Mouse (Mus musculus) cerebral cortex, adult 2 months (tissue): ENCODE results near the gene Vamp3.

ENCODE experiments used
- WGBS: fragments of 180-500 bp; shearing (Covaris S2); methylation state at CpG from one replicate; pipeline ENCODE4 v1.1.7; 2018; 5-methylcytosine and 5-hydroxymethylcytosine counted together

The Vamp3 gene

DNA sequence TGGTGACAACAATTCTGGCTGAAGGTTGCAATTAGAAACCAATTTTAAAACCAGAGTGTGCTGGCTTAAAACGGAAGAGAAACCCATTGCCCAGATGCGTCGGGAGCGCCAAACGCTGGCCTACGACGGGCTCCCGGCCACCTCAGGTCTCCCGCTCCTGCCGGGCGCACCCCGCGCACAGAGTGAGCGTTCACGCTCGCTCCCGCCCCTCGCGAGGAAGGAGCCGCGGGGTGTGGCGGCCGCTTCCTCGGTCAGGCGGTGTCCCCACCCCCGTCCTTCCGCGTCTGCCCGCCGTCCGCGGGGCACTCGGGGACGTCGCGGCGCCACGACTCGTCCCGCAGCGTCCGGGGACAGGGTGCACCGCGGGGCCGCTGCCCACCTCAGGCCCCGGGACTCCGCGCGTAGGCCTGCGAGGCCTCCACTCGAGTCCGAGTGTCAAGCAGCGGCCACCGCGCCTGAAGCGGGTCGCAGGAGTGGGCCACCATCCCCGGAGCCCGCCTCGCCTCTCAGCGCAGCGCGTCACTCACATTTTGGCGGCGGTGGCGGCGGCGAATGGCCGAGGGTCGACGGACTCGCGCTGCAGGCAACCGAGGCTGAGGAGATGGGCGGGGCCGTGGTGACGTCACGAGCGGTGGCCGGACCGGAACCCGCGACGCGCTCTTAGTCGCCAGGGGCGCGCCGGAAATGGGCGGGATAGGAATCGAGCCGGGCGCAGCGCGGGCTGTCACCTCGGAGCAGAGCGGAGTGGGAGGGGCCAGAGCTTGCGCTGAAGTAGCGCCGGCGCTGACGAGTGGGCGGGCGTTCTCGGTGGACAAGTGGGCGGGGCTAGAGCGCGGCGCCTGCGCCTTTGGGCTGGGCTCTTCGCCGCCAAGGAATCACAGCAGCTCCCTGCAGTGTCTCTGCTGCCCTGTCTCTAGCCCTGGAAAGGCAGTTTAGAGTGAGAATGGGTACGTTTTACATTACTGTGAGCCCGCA, at the start of gene Vamp3:
Vamp3 (minus strand) TSS at position 617 of the 975 bp plus-strand sequence.
- WGBS, result under 1% methylated on average over 114 of the region's 114 CpGs

DNA sequence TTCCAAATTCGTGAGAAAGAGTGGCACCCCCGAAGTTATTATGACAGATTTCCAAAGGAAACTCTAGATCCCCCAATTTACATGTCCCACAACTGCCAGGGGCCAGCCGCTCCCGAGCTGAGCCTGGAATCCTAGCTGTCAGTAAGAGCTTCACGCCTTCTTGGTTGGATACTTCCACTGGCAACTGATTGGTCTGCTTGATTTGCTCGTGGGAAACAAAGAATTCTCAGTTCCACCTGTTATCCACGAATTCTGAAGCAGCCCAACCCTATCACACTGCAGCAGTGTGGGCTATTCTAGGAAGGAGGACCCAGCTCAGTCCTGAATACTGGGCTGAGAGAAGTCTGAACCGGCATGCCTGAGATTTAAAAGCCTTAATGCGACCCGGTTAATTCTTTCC, 48.7 kb upstream of the Vamp3 start:
- WGBS, result 16% methylated on average over 10 of the region's 10 CpGs

DNA sequence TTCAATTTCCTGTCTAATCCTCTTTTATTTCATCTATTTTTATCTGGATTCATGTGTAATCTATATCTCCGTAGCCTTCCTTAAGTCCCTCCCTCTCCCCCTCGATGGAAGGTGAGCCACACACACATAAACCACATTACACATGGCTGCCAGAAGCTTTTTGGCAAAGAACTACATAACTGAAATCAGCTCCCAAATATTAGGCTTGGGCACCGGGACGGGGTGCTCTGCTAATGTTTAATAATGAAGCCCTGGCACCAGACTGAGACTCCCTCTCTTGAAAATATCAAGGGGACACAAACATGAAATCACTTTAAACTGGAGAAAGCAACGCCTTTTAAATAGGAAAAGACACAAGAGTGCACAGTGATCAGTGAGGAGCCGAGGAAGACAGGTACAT, 48.1 kb upstream of the Vamp3 start:
- 36% methylated on average over 6 of the region's 6 CpGs for WGBS

DNA sequence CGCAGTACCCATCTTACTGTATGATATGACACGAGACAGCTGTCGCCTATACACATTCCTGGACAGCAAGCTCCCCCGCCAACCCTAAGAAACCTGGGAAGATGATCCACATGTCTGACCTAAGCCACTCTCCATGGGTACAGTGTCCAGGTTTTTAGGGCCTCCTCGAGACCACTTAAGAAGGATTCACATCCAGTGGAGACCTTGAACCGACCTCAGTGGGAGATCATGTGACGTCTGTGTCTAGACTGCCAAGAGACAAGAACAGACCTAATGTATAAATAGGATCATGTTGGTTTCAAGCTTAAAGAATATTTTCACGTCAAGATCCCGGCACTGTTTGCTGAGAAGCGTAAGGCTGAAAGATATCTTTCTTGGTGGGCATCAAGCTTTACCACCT, 46.4 kb upstream of the Vamp3 start:
- WGBS, result 48% methylated on average over 10 of the region's 10 CpGs

DNA sequence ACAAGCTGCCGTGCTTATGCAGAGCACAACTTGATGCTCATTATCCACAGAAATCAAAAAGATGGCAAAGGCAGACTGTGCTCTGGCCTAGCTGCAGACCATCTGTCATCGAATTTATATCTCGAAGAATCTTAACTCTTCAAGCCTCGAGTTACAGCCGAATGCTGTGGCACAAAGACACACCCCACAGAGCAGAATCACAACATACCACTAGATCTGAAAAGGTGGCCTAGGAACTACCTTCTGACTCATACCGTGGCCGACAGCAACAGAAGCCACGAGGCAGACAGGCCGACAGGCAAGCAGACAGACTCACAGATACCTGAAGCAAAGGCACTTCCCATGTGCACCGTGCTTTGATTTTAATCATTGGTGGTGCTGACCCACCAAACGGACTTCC, 45.9 kb upstream of the Vamp3 start:
- WGBS, result 41% methylated on average over 11 of the region's 11 CpGs

- 44% methylated on average over 11 of the region's 11 CpGs for WGBS
These were observed 39.3 kb upstream of the Vamp3 start for GRCm38 (mm10) chr4:151097104-151097438.

DNA sequence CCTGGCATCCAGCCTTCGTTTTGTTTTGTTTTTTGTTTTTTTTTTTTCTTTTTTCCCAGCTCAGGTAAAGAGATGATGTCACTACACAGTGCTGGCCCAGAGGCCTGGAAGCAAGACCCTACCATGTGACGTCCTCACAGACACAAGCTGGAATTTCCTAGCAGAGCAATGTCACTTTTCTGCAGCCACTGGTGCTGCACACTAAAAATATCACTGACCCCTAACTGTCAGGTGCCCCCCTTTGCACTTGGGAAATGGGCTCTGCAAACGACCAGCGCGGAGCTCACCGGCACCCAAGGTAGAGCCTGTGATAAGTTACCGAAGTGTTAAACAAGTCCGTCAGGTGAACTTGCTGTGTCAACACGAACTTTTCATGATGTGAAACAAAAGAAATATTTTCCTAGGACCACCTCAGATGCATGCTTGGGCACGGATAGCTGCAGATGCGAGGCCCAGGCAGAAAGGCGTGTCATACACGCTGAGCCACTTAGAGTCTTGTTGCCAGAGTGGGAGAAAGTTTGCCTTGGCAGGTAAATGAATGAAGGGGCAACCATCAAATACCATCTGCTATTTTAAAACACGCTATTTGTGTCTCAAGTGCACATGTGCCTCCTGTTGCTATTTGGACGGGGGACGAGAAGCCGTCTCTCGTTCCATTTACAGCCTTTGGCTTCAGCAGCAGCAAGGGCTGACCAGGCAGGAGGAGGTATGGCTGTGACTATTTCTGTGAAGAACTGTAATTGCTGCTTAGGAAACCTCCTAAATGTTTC, 38.8 kb upstream of the Vamp3 start:
- 65% methylated on average over 18 of the region's 18 CpGs for WGBS

DNA sequence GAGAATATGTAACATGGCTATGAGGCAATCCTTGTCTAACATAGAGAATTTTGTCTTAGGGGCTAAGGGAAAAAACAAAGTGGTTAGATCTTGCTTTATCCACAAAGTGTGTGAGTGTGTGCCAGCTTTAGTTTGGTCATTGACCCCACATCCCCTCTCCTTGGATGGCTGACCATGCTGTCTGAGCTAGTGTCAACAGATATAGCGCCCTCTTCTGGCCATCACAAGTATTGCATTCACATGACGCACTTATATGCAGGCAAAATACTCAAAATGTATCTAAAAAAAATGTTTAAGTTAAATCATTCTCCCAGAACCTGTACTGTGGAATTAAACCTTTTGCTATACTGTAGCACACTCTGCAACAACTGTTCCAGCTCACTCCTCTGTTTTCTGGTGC, 37.4 kb upstream of the Vamp3 start:
- WGBS, result 29% methylated on average over 2 of the region's 2 CpGs

DNA sequence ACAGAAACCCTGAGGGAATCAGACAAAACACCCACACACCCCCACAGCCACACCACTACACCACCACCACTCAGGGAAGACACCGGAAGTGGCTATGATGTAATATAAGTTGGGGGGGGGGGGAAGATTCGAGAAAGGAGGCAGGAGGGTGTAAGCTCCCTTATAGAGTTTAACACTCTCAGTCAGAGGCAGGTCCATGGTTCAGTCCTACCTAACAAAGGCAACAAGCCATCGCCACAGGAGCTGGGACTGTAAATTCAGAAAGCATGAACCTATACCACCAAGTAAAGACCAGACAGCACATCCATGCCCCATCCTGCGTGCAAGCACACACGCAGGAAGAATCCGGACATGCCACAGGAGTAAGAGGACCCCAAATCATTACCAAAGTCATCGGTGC, 31.5 kb upstream of the Vamp3 start, which contains the start of gene Gm13090:
Gm13090 (plus strand) TSS at position 301 of the 400 bp plus-strand sequence.
- WGBS, result 60% methylated on average over 7 of the region's 7 CpGs

DNA sequence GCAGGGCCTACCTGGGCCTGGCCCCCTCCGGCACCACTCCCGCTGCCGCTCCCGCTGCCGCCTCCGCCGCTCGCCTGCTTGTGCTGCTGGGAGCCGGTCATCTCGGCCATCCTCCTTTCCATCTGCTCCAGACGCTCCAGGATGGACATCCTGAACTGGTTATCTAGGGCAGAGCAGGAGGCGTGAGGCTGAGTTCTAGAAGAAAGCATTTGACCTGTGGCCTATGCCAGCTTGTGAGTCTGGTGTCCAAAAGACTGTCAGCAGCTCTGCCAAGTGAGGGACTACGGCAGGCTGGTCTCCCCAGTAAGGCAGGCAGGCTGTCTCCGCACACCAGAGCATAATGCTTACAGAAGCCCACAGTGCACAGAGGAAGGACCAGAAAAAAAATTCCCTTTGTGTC, 31.1 kb upstream of the Vamp3 start:
- 71% methylated on average over 14 of the region's 14 CpGs for WGBS

DNA sequence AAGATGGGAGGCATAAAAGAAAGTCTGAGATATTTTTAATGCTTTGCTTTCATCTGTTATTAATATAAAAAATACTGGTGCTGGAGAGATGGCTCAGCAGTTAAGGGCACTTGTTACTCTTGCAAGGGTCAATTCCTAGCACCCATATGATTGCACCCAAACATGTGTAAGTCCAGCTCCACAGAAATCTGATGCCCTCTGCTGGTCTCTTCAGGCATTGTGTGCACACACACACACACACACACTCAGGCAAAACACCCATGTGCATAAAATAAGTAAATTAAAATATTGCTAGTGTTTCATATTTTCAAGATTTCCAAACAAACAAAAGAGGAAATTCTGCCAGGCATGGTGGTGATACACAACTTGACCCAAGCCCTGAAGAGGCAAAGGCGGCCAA, 29.6 kb upstream of the Vamp3 start:
- 98% methylated on average over 1 of the region's 1 CpGs for WGBS

GRCm38 (mm10) chr4:151083027-151083426, 25.3 kb upstream of the Vamp3 start:
- WGBS, result 64% methylated on average over 5 of the region's 5 CpGs

- 57% methylated on average over 13 of the region's 13 CpGs for WGBS
These were observed 24.2 kb upstream of the Vamp3 start for GRCm38 (mm10) chr4:151081977-151082376.

DNA sequence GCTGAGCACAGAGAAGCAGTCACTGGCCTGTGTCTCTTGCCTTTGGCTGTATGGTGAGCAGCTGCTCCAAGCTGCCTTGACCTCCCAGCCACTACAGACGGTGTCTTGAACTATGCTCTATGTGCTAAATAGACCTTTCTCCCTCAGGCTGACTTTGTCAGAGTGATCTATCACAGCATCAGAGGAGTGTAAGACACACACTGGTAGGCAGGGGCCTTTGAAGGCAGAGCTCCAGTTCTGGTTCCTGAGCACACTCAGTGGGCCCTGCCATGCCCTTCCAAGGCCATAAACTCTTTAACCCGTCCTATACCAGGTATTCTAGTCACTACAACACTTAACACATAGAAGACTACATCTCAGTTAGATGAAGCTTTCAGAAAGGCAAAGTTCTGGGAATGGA, 23.6 kb upstream of the Vamp3 start:
- whole genome bisulfite sequencing, result 76% methylated on average over 2 of the region's 2 CpGs

GRCm38 (mm10) chr4:151074817-151075216, 17.1 kb upstream of the Vamp3 start:
- 92% methylated on average over 15 of the region's 15 CpGs for WGBS

DNA sequence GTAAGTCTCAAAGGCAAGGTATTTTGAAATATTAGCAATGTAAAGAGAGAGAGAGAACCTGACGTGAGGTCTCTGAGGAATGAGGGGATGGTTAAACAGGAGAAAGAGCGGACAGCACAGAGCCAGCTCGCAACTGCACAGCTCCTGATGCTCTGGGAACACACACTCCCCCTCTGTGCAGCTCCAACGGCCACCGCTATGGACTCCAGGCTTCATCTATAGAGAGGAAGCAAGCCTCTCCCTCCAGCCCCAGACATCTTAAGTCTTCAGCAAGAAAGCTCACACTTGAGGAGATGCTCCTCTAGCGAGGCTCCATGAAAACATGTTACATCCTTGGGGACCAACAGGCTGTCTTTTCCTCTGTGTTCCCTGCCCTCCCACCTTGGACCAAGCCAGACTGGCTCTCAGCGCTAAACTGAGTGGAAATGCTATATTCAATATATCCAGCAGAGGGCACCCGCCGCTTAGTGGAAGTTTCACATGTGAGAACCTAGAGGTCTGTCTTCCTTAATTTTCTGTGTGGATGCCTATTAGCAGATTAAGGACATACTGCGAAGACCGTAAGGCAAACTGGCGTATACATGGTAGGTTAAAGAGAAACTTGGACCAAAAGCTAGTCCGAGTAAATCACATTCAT, 15.5 kb upstream of the Vamp3 start:
- 46% methylated on average over 13 of the region's 13 CpGs for WGBS

DNA sequence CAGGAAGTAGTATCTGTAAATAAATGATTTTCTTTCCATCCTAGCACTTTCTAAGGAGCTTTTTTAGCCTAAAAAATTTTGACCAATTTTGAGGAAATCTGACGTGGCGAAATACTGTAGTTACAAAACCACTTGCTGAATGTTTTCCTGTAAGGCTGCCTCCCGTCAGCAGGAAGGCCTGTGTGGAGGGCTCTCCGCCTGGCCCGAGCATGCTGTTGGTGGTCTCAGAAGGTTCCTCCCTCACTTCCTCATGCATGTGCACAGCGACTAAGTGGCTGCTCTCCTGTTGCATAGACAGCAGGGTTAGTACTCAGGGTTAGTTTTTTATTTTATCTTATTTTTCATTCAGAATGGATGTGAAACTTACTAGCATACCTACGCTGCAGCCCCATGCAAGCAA, 13.2 kb upstream of the Vamp3 start:
- 74% methylated on average over 7 of the region's 7 CpGs for WGBS

DNA sequence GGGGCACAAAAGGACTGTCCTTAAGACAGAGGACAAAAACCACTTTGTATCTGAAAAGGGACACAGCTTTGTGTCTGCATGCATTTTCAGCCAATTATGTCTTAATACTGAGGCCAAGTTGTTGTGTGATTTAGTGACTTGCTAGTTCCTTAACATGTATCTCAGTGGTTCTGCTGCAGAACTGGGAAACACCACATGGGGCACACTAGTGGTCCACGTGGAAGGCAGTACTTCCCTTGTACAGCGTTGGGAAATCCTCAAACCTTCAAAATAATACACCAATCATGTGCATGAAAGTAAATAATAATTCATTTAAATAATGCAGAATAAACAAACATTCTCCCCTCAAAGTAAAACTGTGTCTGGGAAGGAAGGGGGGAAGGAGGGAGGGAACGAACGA, 11.0 kb upstream of the Vamp3 start:
- 40% methylated on average over 4 of the region's 4 CpGs for WGBS

- 94% methylated on average over 4 of the region's 4 CpGs for WGBS
These were observed 1.8 kb upstream of the Vamp3 start for GRCm38 (mm10) chr4:151059566-151059965.

DNA sequence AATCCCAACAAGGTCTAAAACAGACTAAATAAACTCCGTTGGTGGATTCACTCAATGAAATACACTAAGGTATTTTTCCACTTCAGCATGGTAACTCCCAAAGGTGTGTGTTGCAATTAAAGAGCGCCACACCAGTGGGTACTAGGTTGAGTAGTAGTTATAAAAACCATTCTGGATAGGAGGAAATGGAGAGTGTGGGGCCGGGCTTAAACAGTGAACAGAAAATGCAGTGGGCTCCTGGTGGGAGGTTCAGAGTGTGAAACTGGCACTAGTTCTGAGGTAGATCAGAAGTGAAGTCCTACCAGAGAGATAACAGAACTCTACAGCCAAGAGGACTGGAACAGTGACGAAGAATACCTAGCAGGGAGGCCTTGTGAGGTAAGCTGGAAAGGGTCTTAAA, 871 bp upstream of the Vamp3 start:
- WGBS, result 74% methylated on average over 4 of the region's 4 CpGs

GRCm38 (mm10) chr4:151051162-151051561, 6.6 kb downstream of the Vamp3 start:
- 36% methylated on average over 1 of the region's 1 CpGs for WGBS

- 83% methylated on average over 3 of the region's 3 CpGs for WGBS
These were observed 11.2 kb downstream of the Vamp3 start for GRCm38 (mm10) chr4:151046524-151046923.
